Mouse (Mus musculus) 3T3-L1 (cell line): Measurements from ENCODE around the gene Olfr1507.

Source experiments
- DNase-seq: peaks from one replicate; pipeline ENCODE4 v3.0.0-alpha.2; 2015; ENCODE audit warnings: low read depth, low spot score

Olfr1507 gene

GRCm38 (mm10) chr14:52495516-52495915 is at the start of gene Olfr1507:
Gene Olfr1507, minus strand, starts transcription at chr14:52495749.
- no peak for DNase-seq

- DNase-seq = no peak
These were observed 37.8 kb upstream of the Olfr1507 start for GRCm38 (mm10) chr14:52533336-52533735.

GRCm38 (mm10) chr14:52524952-52525351 is 29.4 kb upstream of the Olfr1507 start:
- DNase-seq = no peak

- DNase-seq = no peak
These were observed 28.2 kb downstream of the Olfr1507 start, which contains the start of gene Olfr1508 for GRCm38 (mm10) chr14:52467395-52467794. Gene Olfr1508, minus strand, starts transcription at chr14:52467495.

GRCm38 (mm10) chr14:52465738-52466137 is 29.8 kb downstream of the Olfr1507 start:
- DNase-seq = no peak

GRCm38 (mm10) chr14:52461928-52462327 is 33.6 kb downstream of the Olfr1507 start:
- no peak for DNase-seq

- DNase-seq = no peak
These were observed 44.4 kb downstream of the Olfr1507 start for GRCm38 (mm10) chr14:52451138-52451537.

GRCm38 (mm10) chr14:52442690-52443089 is 52.9 kb downstream of the Olfr1507 start, which contains the start of gene Olfr1509:
Gene Olfr1509, plus strand, starts transcription at chr14:52442990.
- no peak for DNase-seq
